Mouse (Mus musculus) limb, embryonic 11.5 days (tissue): Measurements from ENCODE around the gene Tac2. TPM values are rescaled to one million over a fixed set of nuclear protein-coding genes. Genes with fewer than 3 reads are reported as not detected.

Source experiments
- ATAC-seq: fragments of 200-750 bp; cut with Nextera tagmentation; 2 replicates; pipeline ENCODE4 v1.8.0; 2017; ENCODE audit warnings: low read depth; ENCODE audit not compliant: insufficient number of reproducible peaks, low FRiP score, low TSS enrichment
- DNase-seq: peaks from one replicate; pipeline ENCODE4 v3.0.0-alpha.2; 2015; ENCODE audit warnings: low spot score
- H3K27ac ChIP-seq: fragments of 300-500 bp; sonication (generic); replicated peaks from 2 replicates; pipeline ENCODE4 v1.5.1; 2014; ENCODE audit warnings: low read depth, mild to moderate bottlenecking, low read length
- H3K27me3 ChIP-seq: fragments of 300-500 bp; sonication (generic); 2 replicates; pipeline ENCODE4 v1.6.1; 2014; ENCODE audit warnings: mild to moderate bottlenecking, low read length, mixed read lengths; ENCODE audit not compliant: control insufficient read depth, insufficient read depth
- H3K36me3 ChIP-seq: fragments of 300-500 bp; sonication (generic); 2 replicates; pipeline ENCODE4 v1.6.1; 2014; ENCODE audit warnings: mild to moderate bottlenecking, low read length, moderate library complexity, mixed read lengths; ENCODE audit not compliant: control insufficient read depth, insufficient read depth
- H3K4me1 ChIP-seq: fragments of 300-500 bp; sonication (generic); 2 replicates; pipeline ENCODE4 v1.6.1; 2014; ENCODE audit warnings: low read length, mixed read lengths; ENCODE audit not compliant: control insufficient read depth, insufficient read depth
- H3K4me2 ChIP-seq: fragments of 300-500 bp; sonication (generic); 2 replicates; pipeline ENCODE4 v1.6.1; 2014; ENCODE audit warnings: low read depth, mild to moderate bottlenecking, moderate library complexity; ENCODE audit not compliant: severe bottlenecking
- H3K4me3 ChIP-seq: fragments of 300-500 bp; sonication (generic); 2 replicates; pipeline ENCODE4 v1.5.1; 2014; ENCODE audit warnings: low read depth, low read length
- H3K9ac ChIP-seq: fragments of 300-500 bp; sonication (generic); 2 replicates; pipeline ENCODE4 v1.6.1; 2014; ENCODE audit warnings: mild to moderate bottlenecking, low read length
- H3K9me3 ChIP-seq: fragments of 300-500 bp; sonication (generic); 2 replicates; pipeline ENCODE4 v1.6.1; 2016; ENCODE audit warnings: low read length; ENCODE audit not compliant: control insufficient read depth
- WGBS: fragments of 180-500 bp; shearing (Covaris S2); extraction: QIAGEN DNeasy Blood & Tissue Kit; methylation state at CpG from one replicate; pipeline ENCODE4 v1.1.7; 2014; 5-methylcytosine and 5-hydroxymethylcytosine counted together
- polyA plus RNA-seq: library from polyadenylated mRNA; unstranded; fragments of >200 nt; fragmentation: Nextera tagmentation; extraction: Ambion mirVana; gene quantifications from 2 replicates; pipeline ENCODE4 v1.2.1, GENCODE M21; 2014

Tac2 gene
- polyA plus RNA-seq, 1 experiment from 2014 or later, result 1.9 TPM

GRCm38 (mm10) chr10:127730933-127731310 is 6.6 kb downstream of the Tac2 start:
- no peaks in the 10 kb centered on the region for H3K4me1 ChIP-seq
- H3K27ac ChIP-seq, result no peak overlapping the region
- no peak overlapping the region for H3K4me2 ChIP-seq
- no peak overlapping the region for H3K4me3 ChIP-seq
- DNase-seq (no peak), ATAC-seq (no peak)
- no peaks in the 10 kb centered on the region for H3K36me3 ChIP-seq
- H3K9ac ChIP-seq, result no peak overlapping the region
- H3K9me3 ChIP-seq, result no peaks in the 10 kb centered on the region
- 42% methylated on average over 9 of the region's 9 CpGs for WGBS
- H3K27me3 ChIP-seq, result no peaks in the 10 kb centered on the region

GRCm38 (mm10) chr10:127731397-127731796 is 7.1 kb downstream of the Tac2 start:
- ATAC-seq, result no peak
- Histone ChIP-seq H3K9ac (no peak overlapping the region), H3K4me2 (no peak overlapping the region), H3K4me3 (no peak overlapping the region), H3K9me3 (no peaks in the 10 kb centered on the region), H3K36me3 (no peaks in the 10 kb centered on the region), H3K4me1 (no peaks in the 10 kb centered on the region), H3K27ac (no peak overlapping the region), H3K27me3 (no peaks in the 10 kb centered on the region)
- WGBS, result 28% methylated on average over 5 of the region's 5 CpGs
- no peak for DNase-seq

DNA sequence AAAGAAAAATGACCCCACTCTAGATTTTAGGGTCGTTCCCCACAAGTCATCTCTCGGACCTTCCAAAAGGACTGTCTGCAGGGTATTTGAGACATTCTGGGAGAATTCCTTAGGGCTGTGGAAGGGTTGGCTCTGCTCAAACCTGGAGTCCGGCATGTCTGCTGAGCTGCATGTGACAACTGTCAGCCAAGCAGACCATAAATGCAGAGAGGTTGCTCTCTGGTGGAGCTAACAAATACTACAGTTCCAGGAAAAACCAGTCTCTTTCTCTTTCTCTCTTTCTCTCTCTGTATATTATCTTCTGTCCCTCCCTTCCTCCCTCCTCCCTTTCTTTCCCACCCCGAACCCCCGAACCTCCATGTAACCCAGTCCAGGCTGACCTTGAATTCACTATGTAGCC is 10.2 kb downstream of the Tac2 start:
- Histone ChIP-seq H3K4me1 (no peaks in the 10 kb centered on the region), H3K27me3 (no peaks in the 10 kb centered on the region), H3K9ac (no peak overlapping the region), H3K27ac (no peak overlapping the region), H3K9me3 (no peaks in the 10 kb centered on the region), H3K4me2 (no peak overlapping the region), H3K36me3 (no peaks in the 10 kb centered on the region), H3K4me3 (no peak overlapping the region)
- 49% methylated on average over 5 of the region's 5 CpGs for WGBS
- no peak for ATAC-seq
- DNase-seq, result no peak

DNA sequence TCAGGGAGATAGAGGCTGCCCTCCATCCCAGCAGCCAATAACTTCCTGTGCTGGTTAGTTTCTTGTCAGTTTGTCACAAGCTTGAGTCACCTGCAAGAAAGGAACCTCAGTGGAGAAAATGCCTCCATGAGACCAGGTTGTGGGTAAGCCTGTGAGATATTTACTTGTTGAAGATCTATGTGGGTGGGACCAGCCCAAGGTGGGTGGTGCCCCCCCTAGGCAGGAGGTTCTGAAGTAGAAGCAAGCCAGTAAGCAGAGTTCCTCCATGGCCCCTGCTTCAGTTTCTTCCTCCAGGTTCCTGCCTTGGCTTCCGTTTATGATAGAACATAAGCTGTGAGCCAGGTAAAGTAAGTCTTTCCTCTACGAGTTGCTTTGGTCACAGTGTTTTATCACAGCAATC is 12.0 kb downstream of the Tac2 start:
- Histone ChIP-seq H3K27me3 (no peaks in the 10 kb centered on the region), H3K36me3 (no peaks in the 10 kb centered on the region; the same call in 1 of the 2 replicates), H3K4me3 (no peak overlapping the region), H3K9me3 (no peaks in the 10 kb centered on the region), H3K27ac (no peak overlapping the region), H3K9ac (no peak overlapping the region), H3K4me2 (no peak overlapping the region), H3K4me1 (no peaks in the 10 kb centered on the region)
- no peak for ATAC-seq
- no peak for DNase-seq
- 87% methylated on average over 2 of the region's 2 CpGs for WGBS

DNA sequence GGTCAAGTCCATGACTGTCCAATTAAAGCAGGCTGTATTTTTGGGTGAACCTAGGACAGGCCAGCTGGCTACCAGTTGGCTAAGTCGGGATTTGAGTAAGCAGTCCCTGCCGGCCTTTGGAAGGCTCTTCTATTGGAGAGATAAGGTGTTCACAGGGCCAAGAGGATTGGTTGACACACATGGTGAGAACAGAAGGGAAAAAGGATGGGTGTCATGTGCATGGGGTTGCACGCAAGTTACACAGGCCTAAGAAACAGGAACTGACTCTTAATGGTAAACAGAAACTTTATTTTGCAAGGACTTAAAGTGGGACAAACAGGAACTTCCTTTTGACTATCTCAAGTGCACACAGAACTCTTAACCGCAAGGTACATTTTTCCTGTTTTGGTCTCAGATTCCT is 12.6 kb downstream of the Tac2 start:
- Histone ChIP-seq H3K4me3 (no peak overlapping the region), H3K27ac (no peak overlapping the region), H3K4me1 (no peaks in the 10 kb centered on the region), H3K36me3 (peaks cover 4% of the 10 kb centered on the region; the same call in 1 of the 2 replicates), H3K4me2 (no peak overlapping the region), H3K27me3 (no peaks in the 10 kb centered on the region), H3K9me3 (no peaks in the 10 kb centered on the region), H3K9ac (no peak overlapping the region)
- no peak for DNase-seq
- 71% methylated on average over 4 of the region's 4 CpGs for WGBS
- ATAC-seq, result no peak

DNA sequence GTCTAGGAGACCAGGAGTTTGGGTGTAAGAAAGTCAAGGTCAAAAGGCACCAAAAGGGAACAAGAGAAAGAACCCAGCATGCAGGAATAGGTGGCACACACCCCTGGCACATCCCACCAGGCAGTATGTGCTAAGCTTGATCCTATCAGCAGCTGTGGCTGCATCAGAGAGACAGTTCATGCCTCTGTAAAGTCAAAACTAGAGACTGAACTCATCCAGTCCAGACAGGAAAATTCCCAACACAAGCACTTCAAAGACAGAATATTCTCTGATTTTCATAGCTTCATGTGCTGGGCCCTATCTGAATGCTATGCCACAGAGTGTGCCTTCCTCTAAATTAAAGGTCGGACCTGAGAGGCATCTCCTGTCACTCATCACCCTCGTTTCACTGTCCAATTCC is 13.3 kb downstream of the Tac2 start:
- Histone ChIP-seq H3K9ac (no peak overlapping the region), H3K4me1 (no peaks in the 10 kb centered on the region), H3K27ac (no peak overlapping the region), H3K9me3 (no peaks in the 10 kb centered on the region), H3K27me3 (no peaks in the 10 kb centered on the region), H3K4me3 (no peak overlapping the region), H3K36me3 (peaks cover 10% of the 10 kb centered on the region), H3K4me2 (no peak overlapping the region)
- 15% methylated on average over 2 of the region's 2 CpGs for WGBS
- DNase-seq (no peak), ATAC-seq (no peak)

DNA sequence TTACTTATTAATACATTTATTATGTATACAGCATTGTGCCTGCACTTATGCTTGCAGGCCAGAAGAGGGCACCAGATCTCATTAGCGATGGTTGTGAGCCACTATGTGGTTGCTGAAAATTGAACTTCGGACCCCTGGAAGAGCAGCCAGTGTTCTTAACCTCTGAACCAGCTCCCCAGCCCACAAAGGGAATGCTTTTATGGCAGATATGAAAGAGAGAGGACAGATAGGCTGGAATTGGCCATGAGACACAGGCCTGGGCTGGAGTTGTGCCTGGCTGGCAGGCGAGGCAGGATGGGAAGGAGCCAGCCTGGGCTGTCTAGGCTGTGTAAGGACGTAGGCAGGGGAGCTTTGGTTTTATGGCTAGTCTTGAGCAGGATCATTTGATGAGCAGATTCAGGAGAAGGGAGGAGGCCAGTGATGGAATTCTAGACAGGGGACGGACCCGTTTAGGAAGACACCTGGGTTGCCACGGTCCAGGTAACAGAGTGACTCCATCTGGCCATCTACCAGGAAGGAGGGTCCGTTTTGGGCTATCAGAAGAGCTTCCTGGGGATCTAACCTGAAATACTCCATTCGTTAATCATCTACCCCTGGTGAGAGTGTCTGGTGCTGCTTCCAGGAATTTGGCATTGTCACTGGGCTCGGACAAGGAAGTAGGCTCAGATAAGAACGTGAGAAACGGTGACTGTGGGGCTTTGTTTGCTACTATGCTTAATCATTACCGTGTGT is 14.0 kb downstream of the Tac2 start:
- Histone ChIP-seq H3K27ac (no peak overlapping the region), H3K4me1 (no peaks in the 10 kb centered on the region), H3K4me3 (no peak overlapping the region), H3K9ac (no peak overlapping the region), H3K9me3 (no peaks in the 10 kb centered on the region), H3K4me2 (no peak overlapping the region; the same call in 1 of the 2 replicates), H3K27me3 (no peaks in the 10 kb centered on the region), H3K36me3 (peaks cover 18% of the 10 kb centered on the region)
- DNase-seq (peak; percentile 60), ATAC-seq (no peak)
- 51% methylated on average over 13 of the region's 13 CpGs for WGBS

GRCm38 (mm10) chr10:127739083-127739660 is 14.9 kb downstream of the Tac2 start, which contains the start of gene Zbtb39:
TSS of gene Zbtb39 (plus strand) at chr10:127739538.
- DNase-seq, result peak; percentile 84
- WGBS, result under 1% methylated on average over 50 of the region's 61 CpGs
- ATAC-seq, result peak; percentile 69
- Histone ChIP-seq H3K4me1 (no peaks in the 10 kb centered on the region), H3K36me3 (peaks cover 25% of the 10 kb centered on the region), H3K27ac (peak within 1 kb of the TSS; percentile 73), H3K9ac (peak within 1 kb of the TSS; percentile 98), H3K4me3 (peak within 1 kb of the TSS; percentile 89), H3K9me3 (no peaks in the 10 kb centered on the region), H3K4me2 (peak within 1 kb of the TSS; percentile 77), H3K27me3 (no peaks in the 10 kb centered on the region)
